Mouse (Mus musculus) lung, embryonic 16.5 days (tissue): ENCODE data around the gene Stum. TPM values are rescaled to one million over a fixed set of nuclear protein-coding genes. Genes with fewer than 3 reads are reported as not detected.

ENCODE experiments used
- ATAC-seq: fragments of 200-750 bp; cut with Nextera tagmentation; 2 replicates; pipeline ENCODE4 v1.8.0; 2017; ENCODE audit warnings: low read depth, mild to moderate bottlenecking, moderate library complexity
- H3K27ac ChIP-seq: fragments of 300-500 bp; sonication (generic); 2 replicates; pipeline ENCODE4 v1.5.1; 2014; ENCODE audit warnings: mild to moderate bottlenecking, control low read depth, low read length
- H3K27me3 ChIP-seq: fragments of 300-500 bp; sonication (generic); 2 replicates; pipeline ENCODE4 v1.6.1; 2014; ENCODE audit warnings: low read depth, low read length, mixed read lengths; ENCODE audit not compliant: control insufficient read depth, insufficient read depth
- H3K36me3 ChIP-seq: fragments of 300-500 bp; sonication (generic); 2 replicates; pipeline ENCODE4 v1.6.1; 2014; ENCODE audit warnings: low read length; ENCODE audit not compliant: control insufficient read depth, insufficient read depth
- H3K4me1 ChIP-seq: fragments of 300-500 bp; sonication (generic); replicated peaks from 2 replicates; pipeline ENCODE4 v1.6.1; 2014; ENCODE audit warnings: low read length, mixed read lengths; ENCODE audit not compliant: control insufficient read depth, insufficient read depth
- H3K4me2 ChIP-seq: fragments of 300-500 bp; sonication (generic); 2 replicates; pipeline ENCODE4 v1.6.1; 2014; ENCODE audit warnings: low read depth, low read length, control low read depth
- H3K4me3 ChIP-seq: fragments of 300-500 bp; sonication (generic); 2 replicates; pipeline ENCODE4 v1.5.1; 2014; ENCODE audit warnings: mild to moderate bottlenecking, low read length, control low read depth
- H3K9ac ChIP-seq: fragments of 300-500 bp; sonication (generic); 2 replicates; pipeline ENCODE4 v1.6.1; 2014; ENCODE audit warnings: low read length, control low read depth
- H3K9me3 ChIP-seq: fragments of 300-500 bp; sonication (generic); 2 replicates; pipeline ENCODE4 v1.6.1; 2016; ENCODE audit warnings: low read length; ENCODE audit not compliant: control insufficient read depth
- WGBS: fragments of 180-500 bp; shearing (Covaris S2); extraction: QIAGEN DNeasy Blood & Tissue Kit; methylation state at CpG from one replicate; pipeline ENCODE4 v1.1.7; 2014; 5-methylcytosine and 5-hydroxymethylcytosine counted together
- polyA plus RNA-seq: library from polyadenylated mRNA; unstranded; fragments of >200 nt; fragmentation: Nextera tagmentation; extraction: Ambion mirVana; gene quantifications from 2 replicates; pipeline ENCODE4 v1.2.1, GENCODE M21; 2015

Stum gene
- polyA plus RNA-seq, 1 experiment from 2014 or later: 0.08 TPM

DNA sequence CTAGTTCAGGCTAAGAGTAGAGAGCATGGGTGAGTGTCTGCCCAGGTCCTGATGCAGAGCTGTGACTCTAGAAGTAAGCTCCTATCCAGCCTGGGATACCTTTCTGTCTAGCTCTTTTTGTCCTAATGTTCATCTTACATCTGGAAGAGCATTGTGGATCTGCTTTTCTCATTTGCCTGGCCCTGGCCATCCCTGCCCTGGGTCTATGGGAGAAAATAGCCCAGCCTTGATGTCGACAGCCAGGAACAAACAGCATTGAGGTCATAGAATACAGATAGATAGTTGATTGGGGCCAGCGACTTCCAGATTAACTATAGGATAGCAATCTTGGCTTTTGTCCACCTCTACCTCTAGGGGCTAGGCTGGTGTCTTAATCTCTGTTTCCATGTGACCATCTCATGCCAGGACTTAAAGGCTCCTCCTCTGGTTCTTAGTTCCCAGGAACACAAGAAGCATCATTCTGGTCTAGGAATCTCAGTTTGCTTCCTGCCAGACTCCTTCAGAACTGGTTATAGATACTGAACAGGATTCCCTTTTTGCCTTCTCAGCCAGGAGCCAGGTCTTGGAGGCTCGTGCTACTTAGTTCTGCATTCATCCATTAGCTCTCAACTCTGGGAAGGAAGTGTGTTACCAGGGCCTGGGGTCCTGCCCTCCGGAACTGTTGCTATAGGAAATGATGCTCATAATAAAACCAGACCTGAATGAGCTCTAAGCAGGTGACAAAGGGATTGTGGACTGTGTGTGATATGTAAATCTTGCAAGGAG, 82.4 kb downstream of the Stum start:
- no peak overlapping the region for H3K4me3 ChIP-seq
- H3K27ac ChIP-seq: peak overlapping the region; percentile 25
- WGBS: 63% methylated on average over 4 of the region's 4 CpGs
- no peaks in the 10 kb centered on the region for H3K36me3 ChIP-seq
- H3K9me3 ChIP-seq: no peaks in the 10 kb centered on the region
- no peak overlapping the region for H3K9ac ChIP-seq
- peaks cover 52% of the 10 kb centered on the region for H3K4me1 ChIP-seq
- ATAC-seq: no peak
- no peaks in the 10 kb centered on the region for H3K27me3 ChIP-seq
- H3K4me2 ChIP-seq: no peak overlapping the region

DNA sequence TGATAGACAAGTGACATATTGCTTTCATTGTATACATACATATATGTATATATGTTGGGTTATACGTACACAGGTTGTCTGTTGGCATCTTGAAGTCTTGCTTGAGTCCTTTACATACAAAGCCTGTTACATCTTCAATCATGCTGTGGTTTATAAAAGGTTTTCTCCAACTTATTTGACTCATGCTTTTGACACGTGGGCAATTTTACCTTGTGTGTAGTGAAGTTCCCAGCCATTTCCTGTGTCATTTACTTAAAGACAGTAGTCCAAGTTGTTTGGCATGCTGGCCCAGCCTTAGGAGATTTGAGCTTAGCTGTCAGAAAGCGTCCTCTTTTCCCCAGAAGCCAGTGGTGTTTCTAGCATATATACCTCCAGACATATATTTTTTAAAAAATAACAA, 84.9 kb downstream of the Stum start:
- Histone ChIP-seq H3K9me3 (no peaks in the 10 kb centered on the region), H3K4me2 (no peak overlapping the region), H3K9ac (no peak overlapping the region), H3K27me3 (no peaks in the 10 kb centered on the region), H3K4me1 (peaks cover 36% of the 10 kb centered on the region), H3K4me3 (no peak overlapping the region), H3K36me3 (no peaks in the 10 kb centered on the region), H3K27ac (no peak overlapping the region)
- ATAC-seq: no peak
- 62% methylated on average over 3 of the region's 3 CpGs for WGBS

DNA sequence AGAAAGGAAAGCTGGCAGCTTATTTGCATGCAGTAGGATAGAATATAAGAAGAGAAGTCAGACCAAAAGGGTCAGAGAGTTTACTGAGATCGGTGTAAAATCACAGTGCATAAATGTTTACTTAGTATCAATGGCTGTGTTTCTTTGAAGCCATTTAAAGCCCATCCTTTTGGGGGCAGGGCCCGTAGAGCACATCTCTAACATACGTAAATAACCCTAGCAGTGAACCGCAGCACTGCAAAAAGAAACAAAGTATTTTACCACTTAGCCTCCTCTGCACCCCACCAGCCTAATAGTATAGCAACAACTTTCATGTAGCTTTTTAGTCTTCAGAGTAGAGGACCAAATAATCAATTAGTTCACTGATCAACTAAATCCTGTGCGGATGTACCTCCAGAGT, 85.6 kb downstream of the Stum start:
- Histone ChIP-seq H3K9ac (no peak overlapping the region), H3K4me1 (peaks cover 36% of the 10 kb centered on the region), H3K9me3 (no peaks in the 10 kb centered on the region), H3K36me3 (no peaks in the 10 kb centered on the region), H3K4me3 (no peak overlapping the region), H3K27me3 (no peaks in the 10 kb centered on the region), H3K27ac (no peak overlapping the region), H3K4me2 (no peak overlapping the region)
- ATAC-seq: no peak
- 43% methylated on average over 5 of the region's 5 CpGs for WGBS

DNA sequence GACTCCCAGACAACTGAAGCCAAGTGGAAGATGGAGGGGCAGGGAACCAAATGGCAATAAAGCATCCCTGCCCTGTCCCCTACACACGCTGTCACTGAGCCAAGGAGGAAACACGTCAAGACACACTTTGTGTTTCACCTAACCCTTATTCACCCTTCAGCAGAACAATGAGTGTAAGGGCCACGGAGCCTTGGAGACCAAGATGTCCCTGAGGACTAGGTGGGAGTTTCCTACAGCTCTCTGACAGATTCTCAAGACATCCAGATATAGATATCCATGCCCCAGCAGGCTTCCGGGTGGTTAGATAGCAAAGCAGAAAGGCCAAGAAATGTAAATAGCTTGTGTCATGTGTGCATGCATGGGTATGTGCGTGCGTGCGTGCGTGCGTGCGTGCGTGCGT, 89.4 kb downstream of the Stum start:
- peaks cover 31% of the 10 kb centered on the region for H3K4me1 ChIP-seq
- no peaks in the 10 kb centered on the region for H3K27me3 ChIP-seq
- H3K9me3 ChIP-seq: no peaks in the 10 kb centered on the region
- H3K4me2 ChIP-seq: no peak overlapping the region
- no peaks in the 10 kb centered on the region for H3K36me3 ChIP-seq
- WGBS: 81% methylated on average over 12 of the region's 12 CpGs
- H3K27ac ChIP-seq: peak overlapping the region; percentile 72
- H3K4me3 ChIP-seq: no peak overlapping the region
- no peak for ATAC-seq
- H3K9ac ChIP-seq: no peak overlapping the region

DNA sequence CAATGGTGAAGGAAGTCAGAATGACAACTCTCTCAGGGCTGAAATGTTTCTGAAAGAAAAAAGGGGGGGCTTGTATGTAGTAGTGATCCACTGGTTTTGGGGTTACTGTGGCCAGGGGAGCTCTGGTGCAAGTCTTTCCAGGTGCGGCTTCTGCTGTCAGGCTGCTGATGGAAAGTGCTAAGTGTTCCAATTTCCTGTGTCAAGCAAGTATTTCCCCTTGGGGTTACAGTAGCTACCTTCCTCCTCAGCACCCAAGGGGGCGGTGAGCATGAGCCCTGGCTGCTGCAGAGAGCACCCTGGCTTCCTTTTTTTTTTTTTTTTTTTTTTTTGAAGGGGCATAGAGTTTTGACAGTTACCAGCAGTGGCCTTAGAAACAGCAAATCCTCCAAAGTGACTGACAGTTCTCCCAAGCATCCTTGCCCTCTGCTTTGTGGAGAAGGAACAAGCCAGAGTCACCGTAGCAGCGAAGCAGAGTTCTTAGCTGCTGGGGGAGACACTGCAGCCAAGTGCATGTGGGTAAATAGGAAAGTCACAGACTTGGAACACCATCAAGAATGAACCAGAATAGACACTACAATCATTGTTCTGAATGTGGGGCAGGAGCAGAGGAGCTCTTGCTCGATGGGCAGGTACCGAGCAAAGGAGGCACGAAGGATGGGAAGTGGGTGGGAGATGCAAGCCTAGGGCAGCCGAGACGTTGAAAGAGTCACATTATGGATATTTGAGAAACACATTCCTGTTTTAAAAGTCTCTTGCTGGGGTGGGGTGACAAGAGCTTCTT, 90.1 kb downstream of the Stum start:
- Histone ChIP-seq H3K4me2 (no peak overlapping the region), H3K27ac (peak overlapping the region; percentile 72), H3K4me1 (peaks cover 37% of the 10 kb centered on the region), H3K27me3 (no peaks in the 10 kb centered on the region), H3K9ac (no peak overlapping the region), H3K36me3 (no peaks in the 10 kb centered on the region), H3K4me3 (no peak overlapping the region), H3K9me3 (no peaks in the 10 kb centered on the region)
- 50% methylated on average over 9 of the region's 9 CpGs for WGBS
- ATAC-seq: no peak

DNA sequence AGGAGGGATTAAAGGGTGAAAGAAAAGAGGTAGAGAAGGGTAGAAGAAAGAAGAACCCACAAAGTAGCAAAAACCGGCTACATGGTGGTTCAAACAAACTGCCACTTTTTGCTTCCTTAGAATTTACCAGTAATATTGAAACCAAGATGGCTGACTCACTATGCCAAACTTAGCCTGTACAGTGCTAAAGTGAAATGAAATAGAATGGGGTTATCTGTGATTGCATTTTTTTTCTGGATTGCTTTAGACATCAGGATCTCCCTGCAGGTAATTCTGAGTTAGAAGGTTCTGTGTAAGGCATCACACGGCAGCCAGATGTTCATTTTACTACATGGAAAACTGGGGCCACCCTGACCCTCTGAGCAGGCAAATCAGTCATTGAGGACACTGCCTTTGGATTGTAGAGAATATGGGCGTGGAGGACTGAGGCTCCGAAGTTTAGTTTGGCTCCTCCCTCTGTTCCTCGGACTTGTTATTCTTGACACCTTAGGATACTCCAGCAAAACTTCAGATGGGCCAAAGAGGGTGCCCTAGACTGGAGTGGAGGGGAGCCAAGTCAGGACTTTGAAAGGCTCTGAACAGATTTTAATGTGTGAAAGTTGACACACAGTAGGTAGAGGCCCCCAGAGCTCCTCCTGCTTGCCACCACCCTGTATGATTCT, 91.0 kb downstream of the Stum start:
- Histone ChIP-seq H3K4me1 (peaks cover 40% of the 10 kb centered on the region), H3K9me3 (no peaks in the 10 kb centered on the region), H3K36me3 (no peaks in the 10 kb centered on the region), H3K27ac (peak overlapping the region; percentile 72), H3K27me3 (no peaks in the 10 kb centered on the region), H3K4me2 (no peak overlapping the region), H3K4me3 (no peak overlapping the region), H3K9ac (no peak overlapping the region)
- WGBS: 71% methylated on average over 5 of the region's 5 CpGs
- no peak for ATAC-seq

DNA sequence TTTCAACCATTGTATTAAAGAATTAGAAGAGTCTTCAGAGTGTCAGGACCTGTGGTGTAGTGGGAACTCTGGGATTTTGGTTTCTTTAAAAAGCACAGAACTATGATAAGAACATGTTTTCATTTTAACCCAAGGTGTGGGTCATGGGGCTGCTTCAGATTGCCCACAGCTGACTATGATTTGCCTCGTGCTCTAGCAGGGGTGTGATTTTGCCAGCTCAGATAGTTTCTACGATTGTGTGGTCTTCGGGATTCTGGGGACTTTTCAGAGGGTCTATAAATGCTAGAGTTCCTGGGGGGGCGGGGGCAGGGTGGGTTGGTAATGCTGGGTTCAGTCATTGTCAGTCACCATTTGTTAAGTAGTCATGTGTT, 91.7 kb downstream of the Stum start:
- WGBS: 84% methylated on average over 4 of the region's 4 CpGs
- H3K9ac ChIP-seq: no peak overlapping the region
- no peak overlapping the region for H3K4me3 ChIP-seq
- peaks cover 45% of the 10 kb centered on the region for H3K4me1 ChIP-seq
- no peaks in the 10 kb centered on the region for H3K36me3 ChIP-seq
- H3K27me3 ChIP-seq: no peaks in the 10 kb centered on the region
- no peak overlapping the region; the same call in 1 of the 2 replicates for H3K27ac ChIP-seq
- H3K4me2 ChIP-seq: no peak overlapping the region
- no peak for ATAC-seq
- H3K9me3 ChIP-seq: no peaks in the 10 kb centered on the region

DNA sequence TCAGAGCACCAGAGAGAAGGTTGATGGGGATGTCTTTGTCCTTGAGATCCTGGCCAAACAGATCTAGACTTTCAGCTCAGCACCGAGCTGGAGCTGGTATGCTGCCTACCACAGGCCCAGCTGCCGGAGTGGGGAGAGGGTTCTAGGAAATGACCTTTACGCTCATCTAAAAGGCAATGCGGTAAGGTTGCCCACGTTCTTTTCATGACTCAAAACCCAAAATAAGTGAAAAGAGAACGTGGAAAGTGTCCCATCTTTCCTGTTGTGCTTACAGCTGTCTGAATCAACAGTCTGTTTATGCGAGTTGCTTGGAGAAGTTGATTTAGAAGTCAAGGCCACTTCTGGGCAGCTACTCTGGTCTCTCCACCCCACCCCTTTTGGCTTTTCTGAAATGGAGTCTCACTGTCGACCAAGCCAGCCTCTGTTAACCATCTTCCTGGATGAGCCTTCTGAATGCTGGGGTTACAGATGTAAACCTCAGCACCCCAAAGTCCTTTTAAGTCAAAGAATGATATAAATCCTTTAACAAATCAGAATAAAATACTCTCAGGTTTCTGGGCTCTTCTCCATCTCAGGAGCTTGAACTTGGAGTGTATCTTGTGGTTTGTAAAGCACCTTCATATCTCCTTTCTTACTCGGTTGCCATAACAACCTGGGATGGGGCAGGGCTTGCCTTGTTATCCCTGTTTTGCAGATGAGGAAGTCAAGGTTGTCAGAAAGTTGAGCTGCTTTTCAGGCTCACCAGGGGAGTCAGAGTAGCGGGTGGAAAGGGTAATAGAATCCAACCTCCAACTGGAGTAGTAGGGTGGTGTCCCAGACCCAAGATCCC, 92.3 kb downstream of the Stum start:
- Histone ChIP-seq H3K4me3 (no peak overlapping the region), H3K4me1 (peaks cover 46% of the 10 kb centered on the region), H3K9ac (no peak overlapping the region), H3K4me2 (no peak overlapping the region), H3K27ac (peak overlapping the region; percentile 81), H3K36me3 (no peaks in the 10 kb centered on the region), H3K27me3 (no peaks in the 10 kb centered on the region), H3K9me3 (no peaks in the 10 kb centered on the region)
- no peak for ATAC-seq
- 66% methylated on average over 10 of the region's 10 CpGs for WGBS
